Mouse (Mus musculus): ENCODE measurements around the gene Cpa2.

The Cpa2 gene

GRCm38 (mm10) chr6:30576477-30577203 is 35.3 kb downstream of the Cpa2 start:
- DNase-seq (ENCODE audit: low spot score in 2 of 2), result no peak

GRCm38 (mm10) chr6:30579961-30580840 is 38.8 kb downstream of the Cpa2 start:
- DNase-seq (ENCODE audit: low spot score in 2 of 2), result no peak

- DNase-seq (ENCODE audit: low spot score in 2 of 2), result no peak
These were observed 39.4 kb downstream of the Cpa2 start for GRCm38 (mm10) chr6:30580841-30581176.

- DNase-seq (ENCODE audit: low spot score in 2 of 2), result no peak
These were observed 45.6 kb downstream of the Cpa2 start for GRCm38 (mm10) chr6:30586886-30587442.

GRCm38 (mm10) chr6:30589819-30590218 is 48.4 kb downstream of the Cpa2 start:
- no peak for DNase-seq (ENCODE audit: low spot score in 2 of 2)

GRCm38 (mm10) chr6:30591851-30592404 is 50.5 kb downstream of the Cpa2 start:
- DNase-seq (ENCODE audit: low spot score in 2 of 2), result no peak

GRCm38 (mm10) chr6:30592417-30592974 is 51.1 kb downstream of the Cpa2 start:
- DNase-seq (ENCODE audit: low spot score in 2 of 2), result no peak

GRCm38 (mm10) chr6:30594364-30594763 is 53.0 kb downstream of the Cpa2 start:
- no peak for DNase-seq (ENCODE audit: low spot score in 2 of 2)

- DNase-seq (ENCODE audit: low spot score in 2 of 2), result no peak
These were observed 55.0 kb downstream of the Cpa2 start for GRCm38 (mm10) chr6:30596230-30596898.

- no peak for DNase-seq (ENCODE audit: low spot score in 2 of 2)
These were observed 58.7 kb downstream of the Cpa2 start for GRCm38 (mm10) chr6:30600033-30600432.

GRCm38 (mm10) chr6:30600995-30601394 is 59.6 kb downstream of the Cpa2 start:
- no peak for DNase-seq (ENCODE audit: low spot score in 2 of 2)

- DNase-seq (ENCODE audit: low spot score in 2 of 2), result no peak
These were observed 63.0 kb downstream of the Cpa2 start for GRCm38 (mm10) chr6:30604342-30604867.

- no peak for DNase-seq (ENCODE audit: low spot score in 2 of 2)
These were observed 63.7 kb downstream of the Cpa2 start for GRCm38 (mm10) chr6:30605111-30605510.

- no peak for DNase-seq (ENCODE audit: low spot score in 2 of 2)
These were observed 64.3 kb downstream of the Cpa2 start for GRCm38 (mm10) chr6:30605672-30606071.

GRCm38 (mm10) chr6:30610710-30611109 is 69.3 kb downstream of the Cpa2 start, which contains the start of gene Cpa5:
Gene Cpa5 (plus strand): TSS chr6:30611010.
- DNase-seq (ENCODE audit: low spot score in 2 of 2), result no peak

GRCm38 (mm10) chr6:30611212-30611611 is 69.8 kb downstream of the Cpa2 start:
- DNase-seq (ENCODE audit: low spot score in 2 of 2), result no peak
